Mouse (Mus musculus): ENCODE measurements at regions not wholly inside any gene's neighbourhood (a gene's known extent, or its start where the extent isn't known, plus 50 kb on each side); places are given as distances from the start of the nearest gene placed in this dataset.

DNA sequence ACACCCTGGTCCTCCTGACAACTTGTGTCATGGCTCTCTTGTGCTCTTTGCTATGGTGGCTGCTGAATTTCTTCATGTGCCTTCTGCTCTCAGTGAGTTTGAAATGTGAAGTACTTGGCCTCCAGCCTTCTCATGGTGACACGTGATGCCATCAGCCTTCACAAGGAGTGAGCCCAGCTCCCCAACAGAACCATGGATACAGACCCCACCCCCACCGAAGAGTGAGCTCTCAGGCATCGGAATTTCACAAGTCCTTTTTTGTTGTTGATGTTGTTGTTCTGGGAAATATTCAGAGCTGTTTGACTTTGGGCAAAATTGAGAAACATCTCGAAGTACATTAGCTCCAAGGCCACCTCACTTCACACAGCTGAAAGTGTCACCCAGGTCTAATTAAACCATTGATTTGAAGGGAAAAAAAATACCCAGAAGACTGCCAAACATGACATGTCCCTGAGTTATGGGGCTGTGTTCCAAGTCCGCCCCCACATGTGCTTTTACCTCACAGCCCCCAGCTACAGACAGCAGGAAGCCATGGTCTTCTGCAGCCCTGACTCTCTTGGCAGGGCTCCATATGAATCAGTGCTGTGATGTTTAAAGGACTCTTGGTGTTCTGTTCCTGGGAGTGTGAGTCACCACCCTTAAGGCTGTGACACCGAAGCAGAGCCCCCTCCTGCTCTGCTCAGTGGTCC is 205.2 kb upstream of the A230072I06Rik start:
- DNase-seq (ENCODE audit: low spot score in 2 of 2) = no peak

DNA sequence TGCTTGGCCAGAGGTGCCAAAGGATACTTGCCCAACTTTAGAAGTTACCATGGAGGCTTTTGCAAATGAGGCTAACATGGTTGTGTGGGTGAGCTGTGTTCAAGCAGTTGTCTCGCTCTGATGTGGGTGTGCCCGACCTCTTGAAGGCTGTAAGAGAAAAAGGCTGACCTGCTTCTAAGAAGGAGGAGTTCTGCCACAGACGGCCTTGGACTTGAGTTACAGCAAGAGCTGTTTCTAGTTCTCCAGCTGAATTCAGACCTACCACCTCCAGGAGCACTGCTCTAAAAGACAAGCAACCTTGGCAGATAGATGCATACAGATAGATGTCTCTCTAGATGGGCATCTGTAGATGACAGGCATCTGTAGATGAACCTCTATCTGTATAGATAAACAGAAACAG is 202.7 kb upstream of the A230072I06Rik start:
- DNase-seq (ENCODE audit: low spot score in 2 of 2) = no peak

DNA sequence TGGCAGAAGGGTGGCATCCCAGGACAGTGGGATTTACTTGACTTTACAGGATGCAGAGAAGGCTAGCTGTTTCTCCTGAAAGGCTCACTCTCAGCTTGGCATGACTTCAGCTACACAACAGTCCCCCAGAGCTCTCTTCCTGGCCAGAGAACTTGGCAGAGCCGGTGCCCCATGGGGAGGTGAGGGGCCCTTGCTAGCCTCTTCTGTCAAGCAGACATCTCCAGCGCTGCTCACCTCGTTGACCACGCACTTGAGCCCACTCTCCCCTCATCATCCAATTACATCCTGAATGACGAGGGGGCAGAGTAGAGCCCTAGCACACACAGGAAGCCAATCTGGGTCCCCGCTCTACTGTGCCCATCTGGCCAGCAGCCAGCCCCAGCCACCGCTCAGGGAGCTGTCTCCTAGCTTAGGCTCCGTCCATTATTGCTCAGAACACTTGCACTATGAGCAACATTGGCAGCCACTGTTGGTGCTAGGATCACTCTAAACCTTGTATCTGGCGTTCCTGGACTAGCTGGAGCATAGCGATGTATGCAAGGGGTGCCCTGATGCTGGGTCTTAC is 201.7 kb upstream of the A230072I06Rik start:
- no peak for DNase-seq (ENCODE audit: low spot score in 2 of 2)

DNA sequence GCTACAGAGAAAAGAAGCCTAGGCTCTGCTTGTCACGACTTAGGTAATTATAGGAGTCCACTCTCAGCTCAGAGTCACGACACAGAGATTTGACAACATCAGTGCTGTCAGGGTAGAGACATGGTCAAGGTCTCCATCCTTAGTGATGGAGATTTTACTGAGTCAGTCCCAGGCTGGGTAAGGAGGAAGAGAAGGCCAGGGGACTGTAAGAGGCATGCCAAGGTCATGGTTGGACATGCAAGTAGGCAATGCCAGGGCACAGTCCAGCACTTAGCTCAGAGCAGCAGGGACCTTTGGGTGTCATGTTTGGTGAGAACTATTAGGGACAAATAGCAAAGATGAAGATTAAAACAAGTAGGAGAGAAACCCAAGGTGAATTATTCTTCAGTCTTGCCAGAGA is 200.7 kb upstream of the A230072I06Rik start:
- no peak for DNase-seq (ENCODE audit: low spot score in 2 of 2)

DNA sequence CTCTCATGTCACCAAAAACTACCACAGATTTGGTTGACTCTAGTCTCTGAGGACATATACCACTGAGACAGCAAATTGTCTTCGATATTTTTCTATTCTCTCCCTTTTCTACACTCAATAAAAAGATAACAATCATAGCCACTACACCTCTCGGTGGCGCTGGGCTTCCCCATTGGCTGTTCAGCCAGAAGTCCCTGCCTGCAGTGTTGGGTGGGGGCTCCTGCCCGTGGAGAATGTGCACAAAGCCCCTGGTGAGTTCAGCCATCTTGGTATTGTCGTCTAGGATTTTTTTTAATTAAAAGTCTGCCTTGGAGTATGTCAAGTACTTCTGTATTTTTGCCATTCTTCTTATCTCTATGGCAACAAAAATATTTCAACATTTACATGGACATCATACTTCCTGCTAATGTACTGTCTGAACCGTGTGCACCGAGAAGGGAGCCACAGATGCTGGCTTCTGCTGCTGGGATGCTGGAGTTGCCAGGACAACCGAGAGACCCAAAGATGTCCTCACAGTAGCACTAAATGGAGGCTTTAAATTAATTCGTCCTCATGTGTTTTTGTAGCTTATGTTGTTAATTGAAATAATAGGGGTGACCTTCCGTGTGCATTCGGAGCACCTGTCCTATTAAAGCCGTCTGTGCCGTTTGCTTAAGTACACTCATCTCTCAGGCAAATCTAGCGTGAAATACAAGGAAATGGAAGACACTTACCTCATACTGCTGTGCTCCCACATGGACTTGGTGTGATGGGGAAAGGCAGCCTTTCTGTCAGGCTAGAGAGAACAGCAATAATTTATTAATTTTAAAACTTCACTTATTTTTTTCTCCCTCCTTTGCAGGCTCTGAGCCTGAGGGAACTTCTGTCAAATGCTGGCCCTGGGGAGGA is 199.7 kb upstream of the A230072I06Rik start:
- no peak for DNase-seq (ENCODE audit: low spot score in 2 of 2)

DNA sequence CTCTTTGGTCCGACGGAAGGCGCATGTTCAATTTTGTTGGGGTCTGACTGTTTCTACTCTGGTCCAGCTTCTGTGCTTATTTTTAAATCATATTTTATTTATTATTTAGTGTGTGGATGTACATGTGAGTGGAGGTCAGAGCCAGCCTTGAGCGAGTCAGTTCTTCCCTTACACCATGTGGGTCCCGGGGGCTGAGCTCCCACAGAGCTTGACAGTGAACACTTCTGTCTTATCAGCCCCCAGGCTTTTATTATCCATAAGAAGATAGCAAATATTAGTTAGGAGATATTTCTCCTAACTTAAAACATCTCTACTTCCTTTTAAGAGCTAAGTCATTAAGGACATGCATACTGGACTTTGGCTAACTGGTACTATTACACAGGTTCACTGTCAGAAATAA is 197.1 kb upstream of the A230072I06Rik start:
- DNase-seq (ENCODE audit: low spot score in 2 of 2) = no peak

DNA sequence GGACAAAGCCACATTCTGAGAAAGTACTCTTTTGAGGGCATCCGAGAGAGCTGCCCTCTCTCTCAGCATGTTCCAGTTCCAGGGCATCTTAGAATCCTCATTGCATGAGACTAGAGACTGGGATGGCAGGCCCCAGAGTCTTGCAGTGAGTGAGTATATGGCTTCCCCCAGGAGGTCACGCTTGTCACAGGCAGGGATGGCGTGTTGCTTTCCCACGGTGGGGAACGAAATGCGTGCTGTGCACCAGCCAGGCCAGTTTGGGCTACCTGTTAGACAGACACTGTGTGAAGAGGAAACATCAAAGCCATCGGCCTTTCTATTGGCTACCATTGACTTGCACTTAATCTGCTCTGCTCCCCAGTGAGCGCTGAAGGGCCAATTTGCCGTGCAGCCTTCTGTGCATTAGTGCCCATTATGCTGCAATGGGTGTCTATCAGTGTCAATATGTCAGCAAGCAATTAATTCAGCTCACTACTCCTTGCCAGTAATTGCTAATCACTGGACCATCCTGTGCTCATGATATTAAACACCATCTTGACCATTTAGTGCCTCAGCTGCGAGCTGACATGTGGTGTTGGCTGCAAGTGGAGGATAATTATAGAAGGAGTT is 191.3 kb upstream of the A230072I06Rik start:
- no peak for DNase-seq (ENCODE audit: low spot score in 2 of 2)

DNA sequence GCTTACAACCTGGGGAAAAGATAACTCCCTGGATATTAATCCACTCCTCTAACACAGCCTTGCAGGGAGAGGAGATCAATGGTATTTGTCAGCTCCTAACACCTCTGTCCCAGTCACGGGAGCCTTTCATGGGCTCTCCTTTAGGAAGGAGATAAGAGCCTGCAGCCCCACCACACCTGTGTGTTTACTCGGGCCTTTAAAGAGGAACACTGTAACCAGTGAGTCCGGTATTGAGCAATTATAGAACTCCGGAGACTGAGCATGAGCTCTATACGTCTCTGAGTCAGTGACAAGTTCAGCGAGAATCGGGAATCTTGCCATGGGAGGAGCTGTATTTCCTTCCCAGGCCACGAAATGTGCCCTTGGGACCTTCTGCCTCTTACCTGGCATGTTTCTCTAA is 178.5 kb upstream of the A230072I06Rik start:
- DNase-seq (ENCODE audit: low spot score in 2 of 2) = no peak

DNA sequence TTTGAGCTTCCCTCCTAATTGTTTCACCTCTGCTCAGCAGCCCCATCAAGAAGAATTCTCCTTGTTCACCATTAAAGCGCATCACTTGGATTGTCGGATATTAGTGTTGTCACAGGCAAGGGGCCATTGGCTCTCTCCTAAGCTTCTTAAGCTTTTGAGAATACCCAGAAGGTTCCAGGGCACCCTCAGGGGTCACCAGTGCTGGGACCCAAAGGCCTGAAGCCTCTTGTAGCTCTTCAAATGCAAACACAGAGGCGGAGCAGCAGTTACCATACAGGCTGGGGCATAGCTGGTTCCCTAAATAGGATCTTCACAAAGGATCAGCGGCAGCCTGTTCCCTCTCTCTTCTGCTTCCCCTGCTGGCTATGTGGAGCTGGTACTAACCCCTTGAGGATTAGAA is 175.3 kb upstream of the A230072I06Rik start:
- no peak for DNase-seq (ENCODE audit: low spot score in 2 of 2)

DNA sequence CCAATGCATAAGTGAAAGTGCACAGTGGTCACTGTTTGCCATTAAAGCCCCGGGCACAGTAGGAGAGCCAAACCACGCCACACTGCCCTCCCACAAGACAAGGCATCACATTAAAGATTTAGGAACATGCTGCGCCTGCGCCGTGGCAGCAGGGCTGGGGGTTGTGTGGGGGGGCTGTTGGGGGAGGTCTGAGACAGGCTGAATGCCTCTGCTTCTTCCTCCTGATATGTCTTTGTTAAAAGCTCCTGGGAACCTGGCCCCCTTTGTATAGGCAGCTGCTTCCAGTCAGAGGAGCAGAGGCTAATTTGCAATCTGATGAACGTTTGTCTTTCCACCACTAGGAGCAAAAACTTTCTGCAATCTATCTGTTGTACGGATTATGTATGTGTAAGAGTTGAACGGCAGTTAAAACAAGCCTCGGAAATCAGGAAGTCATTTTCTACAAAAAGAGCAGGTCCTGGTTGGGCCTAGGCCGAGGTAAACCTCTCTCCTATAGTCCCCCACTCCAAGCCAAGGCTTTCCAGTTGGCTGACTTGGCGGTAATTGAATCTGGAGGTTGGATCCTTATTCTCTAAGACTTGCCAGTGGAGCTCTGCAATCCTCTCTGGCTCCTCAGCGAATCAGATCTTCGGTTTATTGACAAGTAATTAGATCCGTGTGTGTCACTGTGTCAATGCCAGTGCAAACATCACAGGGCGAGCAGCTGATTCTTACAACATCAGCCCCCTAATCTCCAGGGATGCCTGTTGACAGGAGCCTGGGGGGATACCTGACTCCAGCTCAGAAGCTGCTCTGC is 173.3 kb upstream of the A230072I06Rik start:
- DNase-seq (ENCODE audit: low spot score in 2 of 2) = no peak

DNA sequence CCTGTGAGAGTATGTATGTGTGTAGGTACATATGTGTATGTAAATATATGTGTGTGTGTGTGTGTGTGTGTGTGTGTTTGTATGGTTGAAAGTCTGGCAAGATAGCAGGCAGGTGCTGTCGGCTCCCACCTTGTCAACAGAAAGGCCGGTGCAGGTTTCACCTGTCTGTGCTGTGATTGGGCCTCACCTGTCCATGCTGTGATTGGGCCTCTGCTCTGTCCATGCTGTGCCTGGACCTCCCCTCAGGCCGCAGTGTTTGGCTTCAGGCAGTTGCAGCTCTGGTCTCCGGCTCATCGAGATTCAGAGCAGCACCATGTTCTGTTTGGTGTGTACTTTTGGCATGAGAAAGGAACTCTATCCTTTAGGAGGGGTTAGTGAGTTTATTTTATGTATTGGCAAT is 170.0 kb upstream of the A230072I06Rik start:
- DNase-seq (ENCODE audit: low spot score in 2 of 2) = no peak

DNA sequence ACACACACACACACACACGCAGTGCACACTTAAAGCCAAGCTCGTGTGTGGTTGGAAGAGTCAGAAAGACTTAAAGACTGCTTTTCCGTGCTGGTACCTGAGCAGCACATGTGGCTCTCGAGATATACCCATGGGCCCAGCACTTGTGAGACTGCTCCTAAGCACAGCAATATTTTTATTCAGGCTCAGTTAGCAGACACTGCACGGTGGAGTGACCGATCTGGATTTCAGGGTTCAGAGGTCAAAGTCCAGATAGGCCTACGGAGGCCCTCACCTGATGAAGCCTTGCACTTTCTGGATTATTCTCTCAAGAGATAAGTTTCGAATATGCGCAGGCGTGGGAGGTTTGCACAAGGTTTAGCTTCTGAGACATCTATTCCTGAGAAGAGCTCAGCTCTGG is 167.0 kb upstream of the A230072I06Rik start:
- DNase-seq (ENCODE audit: low spot score in 2 of 2) = no peak

DNA sequence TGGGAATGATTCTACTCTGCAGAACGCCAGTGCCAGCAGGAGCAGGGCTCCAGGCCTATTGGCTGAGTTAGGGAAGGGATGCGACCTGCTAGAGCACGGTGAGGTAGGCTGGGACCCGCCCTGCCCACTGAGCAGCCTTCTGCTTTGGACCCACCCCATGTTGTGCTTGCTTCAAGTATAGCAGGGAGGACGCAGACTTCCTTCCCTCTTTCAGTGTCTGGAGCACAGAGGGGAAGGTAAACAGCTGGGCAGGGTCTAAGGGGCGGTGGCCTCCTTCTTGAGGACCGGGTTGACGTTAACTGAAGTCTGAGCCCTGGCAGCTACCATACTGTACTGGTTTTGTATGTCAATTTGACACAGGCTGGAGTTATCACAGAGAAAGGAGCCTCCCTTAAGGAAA is 165.6 kb upstream of the A230072I06Rik start:
- DNase-seq (ENCODE audit: low spot score in 2 of 2) = no peak

DNA sequence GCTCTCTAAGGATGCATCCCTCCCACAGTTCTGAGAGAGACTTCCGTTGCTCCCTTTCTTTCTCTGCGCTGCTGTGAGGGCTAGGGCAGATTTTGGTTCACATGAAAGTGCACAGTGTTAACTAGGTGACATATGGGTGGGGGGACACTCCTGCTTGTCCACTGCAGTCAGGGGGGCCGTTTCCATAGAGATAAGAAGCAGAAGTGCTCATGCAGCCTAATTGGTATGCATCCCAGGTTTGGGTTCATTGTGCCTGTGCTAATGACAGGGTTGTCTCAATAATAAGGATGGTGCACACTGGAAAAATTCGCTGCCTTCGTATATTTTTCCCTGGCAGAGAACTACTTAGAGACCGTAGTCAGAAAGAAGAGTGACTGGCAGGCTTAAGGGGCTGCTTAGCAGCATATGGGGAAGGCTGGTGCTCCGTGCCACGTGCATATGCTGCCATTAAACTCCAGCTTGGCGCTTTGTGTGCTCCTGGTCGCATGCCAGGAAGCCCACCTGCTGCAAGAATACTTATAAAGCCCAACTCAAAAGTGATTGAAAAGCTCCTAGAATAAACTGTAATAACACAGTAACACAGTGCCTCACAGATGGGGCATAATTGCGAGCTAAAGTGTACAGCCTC is 152.1 kb upstream of the A230072I06Rik start:
- DNase-seq (ENCODE audit: low spot score in 2 of 2) = no peak

DNA sequence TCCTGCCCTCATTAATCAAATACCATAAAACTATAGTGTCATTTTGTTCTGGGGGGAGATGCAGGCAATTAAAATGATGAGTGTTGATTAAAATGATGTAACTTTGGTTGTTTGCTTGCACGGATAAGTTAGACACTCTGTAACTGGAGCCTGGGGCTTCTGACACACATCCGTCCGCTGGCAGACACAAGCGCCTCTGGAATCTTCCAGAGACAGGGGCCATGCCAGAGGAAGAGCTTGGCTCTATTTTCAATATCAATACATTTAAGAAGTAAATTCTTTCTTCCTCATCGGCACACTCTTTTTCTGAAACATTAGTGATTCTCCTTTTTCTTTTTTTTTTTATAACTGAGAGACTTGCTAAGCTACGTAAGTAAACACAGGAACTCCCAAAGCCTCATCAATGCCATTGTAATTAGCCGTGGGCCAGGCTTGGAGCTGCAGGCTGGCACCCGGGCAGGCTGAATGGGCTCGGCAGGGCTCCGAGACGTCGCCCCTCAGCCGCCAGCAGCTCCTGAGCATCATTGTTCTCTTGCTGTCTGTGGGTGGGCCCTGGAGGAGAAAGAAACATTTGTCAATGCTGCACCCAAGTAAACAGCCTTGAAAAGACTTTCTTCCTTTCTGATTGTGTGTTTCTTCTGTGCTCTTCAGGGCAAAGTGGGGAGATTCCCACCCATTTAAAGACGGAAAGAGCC is 151.4 kb upstream of the A230072I06Rik start:
- no peak for DNase-seq (ENCODE audit: low spot score in 2 of 2)

DNA sequence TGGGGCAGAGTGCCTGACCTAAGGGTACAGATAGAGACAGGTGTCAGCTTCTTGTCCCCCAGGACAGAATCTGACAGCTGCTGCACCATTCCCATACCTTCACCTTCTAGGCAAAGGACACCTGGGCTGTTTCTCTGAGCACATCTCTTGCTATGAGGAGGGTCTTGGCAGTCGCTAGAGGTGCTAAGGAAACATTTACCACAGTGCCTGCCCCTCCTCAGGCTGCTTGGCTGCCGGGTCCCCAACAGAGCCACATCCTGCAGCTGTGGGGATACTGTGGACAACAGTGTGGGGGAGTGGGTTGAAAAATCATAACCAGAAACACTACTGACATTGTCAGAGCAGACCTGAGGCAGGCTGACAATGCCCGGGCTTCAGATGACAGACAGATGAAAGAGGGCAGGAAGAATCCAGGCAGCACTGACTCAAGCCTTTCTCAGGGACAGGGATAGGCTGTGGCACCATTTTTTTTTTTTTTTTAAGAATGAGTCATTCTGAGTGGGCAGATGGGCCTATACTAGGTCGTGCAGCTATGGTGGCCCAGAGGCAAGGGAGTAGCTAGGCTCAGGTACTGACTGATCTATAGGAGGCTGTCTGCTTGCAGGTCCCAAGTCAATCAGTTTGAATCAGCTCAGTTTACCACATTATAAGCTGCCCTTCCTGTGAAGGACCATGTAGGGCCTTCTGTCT is 150.7 kb upstream of the A230072I06Rik start:
- DNase-seq (ENCODE audit: low spot score in 2 of 2) = no peak

DNA sequence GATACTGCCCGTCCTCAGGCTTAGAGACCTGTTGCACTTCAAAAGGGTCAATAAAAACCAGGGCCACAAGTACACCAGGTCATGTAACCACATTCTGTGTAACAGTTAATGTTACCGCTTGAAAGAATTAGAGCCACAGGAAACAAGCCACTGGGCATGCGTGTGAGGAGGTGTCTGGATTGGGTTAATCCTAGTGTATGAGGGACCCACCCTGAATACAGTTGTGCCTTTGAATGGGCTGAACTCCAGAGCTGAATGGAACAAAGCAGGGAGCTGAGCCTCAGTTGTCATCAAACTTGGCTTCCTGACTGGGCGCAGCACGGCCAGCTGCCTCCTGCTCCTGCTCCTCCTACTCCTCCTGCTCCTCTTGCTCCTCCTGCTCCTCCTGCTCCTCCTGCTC is 148.0 kb upstream of the A230072I06Rik start:
- no peak for DNase-seq (ENCODE audit: low spot score in 2 of 2)

DNA sequence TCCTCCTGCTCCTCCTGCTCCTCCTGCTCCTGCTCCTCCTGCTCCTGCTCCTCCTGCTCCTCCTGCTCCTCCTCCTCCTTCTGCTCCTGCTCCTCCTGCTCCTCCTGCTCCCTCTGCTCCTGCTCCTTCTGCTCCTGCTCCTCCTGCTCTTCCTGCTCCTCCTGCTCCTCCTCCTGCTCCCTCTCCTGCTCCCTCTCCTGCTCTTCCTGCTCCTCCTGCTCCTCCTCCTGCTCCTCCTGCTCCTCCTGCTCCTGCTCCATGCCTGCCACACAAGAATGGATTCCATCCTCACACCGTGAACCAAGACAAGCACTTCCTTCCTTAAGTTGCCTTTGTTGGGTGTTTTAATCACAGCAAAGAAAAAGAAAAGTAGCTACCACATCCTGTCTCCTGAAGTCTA is 144.4 kb upstream of the A230072I06Rik start:
- DNase-seq (ENCODE audit: low spot score in 2 of 2) = no peak

DNA sequence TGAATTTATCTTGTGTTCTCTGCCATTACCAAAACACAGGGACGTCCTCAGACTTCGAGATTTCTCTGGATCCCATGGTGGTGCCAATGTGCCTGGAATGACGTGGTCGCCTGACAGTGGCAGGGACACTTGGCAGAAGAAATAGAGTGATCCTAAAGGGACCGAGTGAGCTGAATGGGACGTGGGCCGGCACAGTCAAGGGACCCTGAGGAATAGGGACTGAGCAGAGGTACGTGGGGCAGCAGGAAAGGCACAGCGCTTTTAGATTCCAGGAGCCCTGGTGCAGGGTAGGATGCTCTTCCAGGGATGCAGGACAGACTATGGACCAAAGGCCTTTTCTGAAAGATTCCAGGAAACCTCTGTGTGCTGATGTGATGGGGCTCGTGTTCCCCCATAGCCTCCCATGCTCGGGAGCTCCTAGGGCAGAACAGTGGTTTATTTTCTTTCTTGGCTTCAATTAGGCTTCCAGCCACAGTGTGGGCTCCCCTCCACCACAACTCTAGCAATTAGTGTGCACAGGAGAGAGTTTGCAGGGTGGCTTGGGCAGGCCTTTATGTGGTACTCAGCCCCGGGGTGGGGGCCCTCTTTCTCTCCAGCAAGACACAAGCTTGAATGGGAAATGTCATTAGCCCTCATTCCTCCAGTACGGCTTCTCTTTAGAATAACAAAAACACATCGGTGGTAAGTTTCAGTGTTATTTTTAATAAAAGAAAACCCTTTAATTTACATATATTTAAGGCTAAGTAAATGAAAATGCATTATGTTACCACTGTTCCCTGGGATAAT is 143.0 kb upstream of the A230072I06Rik start:
- DNase-seq (ENCODE audit: low spot score in 2 of 2) = no peak
